Comparison of ENCODE assay signal across 24 mouse cellular contexts in the genomic region with DNA sequence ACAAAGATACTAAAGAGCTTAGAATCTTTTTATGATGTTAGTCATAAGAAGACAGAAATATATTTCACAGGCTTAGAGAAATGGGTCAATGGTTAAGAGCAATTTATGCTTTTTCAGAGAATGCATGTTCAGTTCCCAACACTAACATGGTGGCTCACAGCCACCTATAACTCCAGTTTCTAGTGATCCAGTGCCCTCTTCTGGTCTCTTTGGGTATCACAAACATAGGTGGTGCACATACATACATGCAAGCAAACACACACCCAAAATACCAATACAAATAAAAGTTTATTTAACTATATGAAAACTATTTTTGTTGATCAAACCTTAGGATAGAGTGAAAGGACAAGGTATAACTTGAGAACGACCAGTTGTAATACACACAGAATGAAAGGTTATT.
DNase-seq lines count a peak whose midpoint lies in the region; ATAC-seq and TF ChIP-seq lines count a peak whose summit lies in the region.
"Had no signal": no experiment of that assay in that cellular context is flagged by ENCODE, and none has a peak within 500 bp of the region (broad histone marks: within the 10 kb centered on the region; RNA-seq: fewer than 3 reads in every experiment).

No protein-coding gene starts in this region.

- 95% methylated on average over 1 of the region's 1 CpGs for WGBS in midbrain, postnatal 0 days
- WGBS in midbrain, embryonic 14.5 days: 100% methylated on average over 1 of the region's 1 CpGs

- no peak overlapping the region for H3K9ac ChIP-seq in midbrain, postnatal 0 days (replicated peaks; ENCODE audit: low read length, poor library complexity, severe bottlenecking)
- no peak overlapping the region for H3K9ac ChIP-seq in midbrain, embryonic 14.5 days (replicated peaks; ENCODE audit: low read length)
- no peak overlapping the region for H3K9ac ChIP-seq in ES-E14 (ENCODE audit: insufficient read depth, low read depth, low read length, poor library complexity, severe bottlenecking)
- H3K9ac ChIP-seq: embryonic facial prominence, embryonic 12.5 days; embryonic facial prominence, embryonic 15.5 days; forebrain, postnatal 0 days; hindbrain, embryonic 12.5 days; hindbrain, embryonic 15.5 days had no signal

- H3K4me2 ChIP-seq in midbrain, postnatal 0 days (ENCODE audit: low read depth, low read length, poor library complexity, severe bottlenecking): no peak overlapping the region
- no peak overlapping the region for H3K4me2 ChIP-seq in midbrain, embryonic 14.5 days (ENCODE audit: low read length)
- H3K4me2 ChIP-seq: embryonic facial prominence, embryonic 12.5 days; embryonic facial prominence, embryonic 15.5 days; heart, embryonic 11.5 days; hindbrain, embryonic 12.5 days; hindbrain, embryonic 15.5 days had no signal

- peak; percentile 5 for DNase-seq in heart, adult 11 months
- no peak for DNase-seq in heart, adult 18-20 months
- no peak for DNase-seq in midbrain, postnatal 0 days (ENCODE audit: low spot score)
- no peak for DNase-seq in midbrain, embryonic 14.5 days
- DNase-seq in ES-E14 (ENCODE audit: low read depth, low spot score): peak; percentile 17
- peak; percentile 52 for DNase-seq in ZHBTc4 (ENCODE audit: low read depth, low spot score)
- no peak for DNase-seq in layer of hippocampus, postnatal 36 days
- DNase-seq: adrenal gland, adult 8-10 months; adrenal gland, postnatal 36 days; B cell, adult 2 months; cerebellum, adult 18-20 months; cerebellum, adult 9-10 months; cerebellum, postnatal 14 days; forebrain, postnatal 0 days; gastrocnemius, adult 2 months; gastrocnemius, postnatal 14 days had no signal

- no peak for ATAC-seq in midbrain, postnatal 0 days (ENCODE audit: low FRiP score)
- no peak for ATAC-seq in midbrain, embryonic 14.5 days (ENCODE audit: low FRiP score, low TSS enrichment)
- no peak for ATAC-seq in activated CD4-positive, CD25-positive, alpha-beta regulatory T cell, adult 4 months
- ATAC-seq: forebrain, embryonic 14.5 days; forebrain, postnatal 0 days; intestine, postnatal 0 days had no signal

- H3K27me3 ChIP-seq in midbrain, postnatal 0 days (ENCODE audit: insufficient read depth, low read length): no peaks in the 10 kb centered on the region
- no peaks in the 10 kb centered on the region for H3K27me3 ChIP-seq in midbrain, embryonic 14.5 days (ENCODE audit: control insufficient read depth, insufficient read depth, low read length)
- H3K27me3 ChIP-seq: embryonic facial prominence, embryonic 12.5 days; embryonic facial prominence, embryonic 15.5 days; hindbrain, embryonic 12.5 days; hindbrain, embryonic 15.5 days had no signal

- H3K9me3 ChIP-seq in midbrain, postnatal 0 days (ENCODE audit: low read length): no peaks in the 10 kb centered on the region
- H3K9me3 ChIP-seq in midbrain, embryonic 14.5 days (ENCODE audit: control insufficient read depth, low read length): no peaks in the 10 kb centered on the region; the same call in 1 of the 2 replicates
- H3K9me3 ChIP-seq in ES-E14 (ENCODE audit: control insufficient read depth, insufficient read depth, low read depth, low read length): no peaks in the 10 kb centered on the region
- H3K9me3 ChIP-seq: embryonic facial prominence, embryonic 12.5 days; embryonic facial prominence, embryonic 15.5 days; hindbrain, embryonic 12.5 days; hindbrain, embryonic 15.5 days had no signal

- in situ Hi-C loops in ES-E14 (cut with MboI; ENCODE audit: low sequenced_read_pairs in 2 of 2, unreplicated experiment in 2 of 2): no loop called here

- H3K4me1 ChIP-seq in midbrain, postnatal 0 days (ENCODE audit: insufficient read depth, low read length): no peaks in the 10 kb centered on the region
- H3K4me1 ChIP-seq in midbrain, embryonic 14.5 days (ENCODE audit: control insufficient read depth, insufficient read depth, low read length): peaks cover 6% of the 10 kb centered on the region
- no peaks in the 10 kb centered on the region; a peak in 1 of 4 replicates for H3K4me1 ChIP-seq in ES-E14 (ENCODE audit: control insufficient read depth in 2 of 2, insufficient read depth in 2 of 2, low read length in 2 of 2, poor library complexity in 1 of 2)
- H3K4me1 ChIP-seq: embryonic facial prominence, embryonic 12.5 days; embryonic facial prominence, embryonic 15.5 days; hindbrain, embryonic 15.5 days had no signal

- H3K4me3 ChIP-seq in midbrain, postnatal 0 days (ENCODE audit: low read depth, low read length): no peak overlapping the region
- H3K4me3 ChIP-seq in midbrain, embryonic 14.5 days (replicated peaks; ENCODE audit: low read depth, low read length): no peak overlapping the region
- H3K4me3 ChIP-seq in ES-E14 (ENCODE audit: insufficient read depth in 1 of 2, low read depth in 1 of 2, low read length in 2 of 2, poor library complexity in 1 of 2, severe bottlenecking in 1 of 2): no peak overlapping the region
- H3K4me3 ChIP-seq: embryonic facial prominence, embryonic 12.5 days; embryonic facial prominence, embryonic 15.5 days; gastrocnemius, adult 2 months; hindbrain, embryonic 12.5 days; hindbrain, embryonic 15.5 days had no signal

- H3K27ac ChIP-seq in midbrain, postnatal 0 days (ENCODE audit: low read depth, low read length): no peak overlapping the region
- H3K27ac ChIP-seq in midbrain, embryonic 14.5 days (replicated peaks; ENCODE audit: low read depth, low read length): no peak overlapping the region
- H3K27ac ChIP-seq in ES-E14 (ENCODE audit: insufficient read depth, low read depth, low read length, poor library complexity, severe bottlenecking): no peak overlapping the region
- H3K27ac ChIP-seq: embryonic facial prominence, embryonic 12.5 days; embryonic facial prominence, embryonic 15.5 days; gastrocnemius, adult 2 months; hindbrain, embryonic 12.5 days; hindbrain, embryonic 15.5 days had no signal

- H3K36me3 ChIP-seq in midbrain, postnatal 0 days (ENCODE audit: insufficient read depth, low read length): no peaks in the 10 kb centered on the region
- H3K36me3 ChIP-seq in midbrain, embryonic 14.5 days (ENCODE audit: control insufficient read depth, insufficient read depth, low read length): no peaks in the 10 kb centered on the region
- no peaks in the 10 kb centered on the region for H3K36me3 ChIP-seq in ES-E14 (ENCODE audit: control insufficient read depth, insufficient read depth, low read length, poor library complexity, severe bottlenecking)
- H3K36me3 ChIP-seq: embryonic facial prominence, embryonic 12.5 days; embryonic facial prominence, embryonic 15.5 days; hindbrain, embryonic 12.5 days; hindbrain, embryonic 15.5 days had no signal

- 0 out of 2 replicates have a peak, but pooled peaks have one; percentile 9 for TF ChIP-seq CTCF in midbrain, postnatal 0 days (IDR thresholded peaks at IDR 0.05)

TF ChIP-seq in ES-E14, 5 proteins besides CTCF, POLR2A, EP300 and RAD21:
- TF ChIP-seq MAFK (IDR thresholded peaks at IDR 0.05; ENCODE audit: insufficient read depth, low read depth, low read length) (no peak), ZNF384 (IDR thresholded peaks at IDR 0.05; ENCODE audit: low read depth, low read length) (no peak), HCFC1 (IDR thresholded peaks at IDR 0.05; ENCODE audit: borderline replicate concordance, insufficient read depth, low read length) (no peak), CHD2 (IDR thresholded peaks at IDR 0.05; ENCODE audit: low read depth, low read length) (no peak), ZC3H11A (IDR thresholded peaks at IDR 0.05; ENCODE audit: borderline replicate concordance, low read depth, low read length) (no peak; the same call in 1 of the 2 replicates)
TF ChIP-seq in ES-E14: peak in this region for 0.

Comparison
In these comparisons a context has a peak if more than half of its experiments do, and no peak if none do; other contexts are left out.
1. DNase-seq: peak in heart, adult 11 months (single experiment), ES-E14 (single experiment) and ZHBTc4 (single experiment); none in heart, adult 18-20 months (0 of 2), midbrain, postnatal 0 days (single experiment), midbrain, embryonic 14.5 days (single experiment) and layer of hippocampus, postnatal 36 days (0 of 2).